Mouse (Mus musculus): ENCODE data around the gene Hmx1.

The Hmx1 gene

GRCm38 (mm10) chr5:35388491-35389111, at the start of gene Hmx1:
Hmx1 (plus strand) TSS chr5:35389108.
- no peak for DNase-seq (ENCODE audit: low spot score in 2 of 2)

GRCm38 (mm10) chr5:35345084-35345483, 43.8 kb upstream of the Hmx1 start:
- no peak for DNase-seq (ENCODE audit: low spot score in 2 of 2)

- peak; percentile 70 to 77 for DNase-seq (ENCODE audit: low spot score in 2 of 2)
Observed at GRCm38 (mm10) chr5:35348794-35349193, 40.1 kb upstream of the Hmx1 start.

- no peak for DNase-seq (ENCODE audit: low spot score in 2 of 2)
Observed at GRCm38 (mm10) chr5:35357544-35358440, 31.1 kb upstream of the Hmx1 start.

GRCm38 (mm10) chr5:35361570-35362284, 27.2 kb upstream of the Hmx1 start:
- DNase-seq (ENCODE audit: low spot score in 2 of 2), result peak; percentile 97 to 98

- DNase-seq (ENCODE audit: low spot score in 2 of 2), result no peak
Observed at GRCm38 (mm10) chr5:35366241-35367032, 22.5 kb upstream of the Hmx1 start.

GRCm38 (mm10) chr5:35368916-35369315, 20.0 kb upstream of the Hmx1 start:
- no peak for DNase-seq (ENCODE audit: low spot score in 2 of 2)

GRCm38 (mm10) chr5:35379066-35379465, 9.8 kb upstream of the Hmx1 start:
- DNase-seq (ENCODE audit: low spot score in 2 of 2), result no peak

- DNase-seq (ENCODE audit: low spot score in 2 of 2), result peak; percentile 26 to 42
Observed at GRCm38 (mm10) chr5:35379815-35380214, 9.1 kb upstream of the Hmx1 start.

- no peak for DNase-seq (ENCODE audit: low spot score in 2 of 2)
Observed at GRCm38 (mm10) chr5:35387834-35388490, 946 bp upstream of the Hmx1 start.

GRCm38 (mm10) chr5:35389441-35389840, 533 bp downstream of the Hmx1 start:
- DNase-seq (ENCODE audit: low spot score in 2 of 2), result no peak

- no peak for DNase-seq (ENCODE audit: low spot score in 2 of 2)
Observed at GRCm38 (mm10) chr5:35389915-35390314, 1.0 kb downstream of the Hmx1 start.

GRCm38 (mm10) chr5:35390848-35391655, 2.1 kb downstream of the Hmx1 start:
- no peak for DNase-seq (ENCODE audit: low spot score in 2 of 2)

- DNase-seq (ENCODE audit: low spot score in 2 of 2), result no peak
Observed at GRCm38 (mm10) chr5:35391656-35392333, 2.9 kb downstream of the Hmx1 start.

GRCm38 (mm10) chr5:35392334-35392695, 3.4 kb downstream of the Hmx1 start:
- DNase-seq (ENCODE audit: low spot score in 2 of 2), result no peak

GRCm38 (mm10) chr5:35395566-35396440, 6.9 kb downstream of the Hmx1 start:
- no peak for DNase-seq (ENCODE audit: low spot score in 2 of 2)

- no peak for DNase-seq (ENCODE audit: low spot score in 2 of 2)
Observed at GRCm38 (mm10) chr5:35396976-35397641, 8.2 kb downstream of the Hmx1 start.

GRCm38 (mm10) chr5:35397642-35398309, 8.9 kb downstream of the Hmx1 start:
- no peak for DNase-seq (ENCODE audit: low spot score in 2 of 2)
